Mouse (Mus musculus) neural tube, embryonic 10.5 days (tissue): ENCODE measurements around the gene Gypa.

Experiments used
- DNase-seq: peaks from one replicate; pipeline ENCODE4 v3.0.0-alpha.2; 2017; ENCODE audit warnings: low spot score; ENCODE audit errors: extremely low spot score

Gypa gene

GRCm38 (mm10) chr8:80541836-80542235 is 48.3 kb downstream of the Gypa start:
- DNase-seq, result no peak

GRCm38 (mm10) chr8:80550436-80550835 is 56.9 kb downstream of the Gypa start:
- no peak for DNase-seq

GRCm38 (mm10) chr8:80551303-80551702 is 57.7 kb downstream of the Gypa start:
- DNase-seq, result no peak

GRCm38 (mm10) chr8:80554991-80555390 is 61.4 kb downstream of the Gypa start:
- DNase-seq, result no peak
